Mouse (Mus musculus): ENCODE results near the gene Zw10.

GRCm38 (mm10) chr9:49081561-49081960 is 26.1 kb downstream of the Zw10 start:
- TF ChIP-seq CTCF (IDR thresholded peaks at IDR 0.05; ENCODE audit: borderline replicate concordance, insufficient read depth, low read length) = peak; percentile 73; the same call in 1 of the 2 replicates
- TF ChIP-seq POLR2A (IDR thresholded peaks at IDR 0.05; ENCODE audit: low read depth, low read length) = no peak

Data from embryonic fibroblast, embryonic 13.5 days (primary cell).